Mouse (Mus musculus) c-Kit-positive CD71-positive TER-119-positive erythroid progenitor cells, embryonic 14.5 days (primary cell): ENCODE measurements around the gene Trem3.

ENCODE experiments used
- DNase-seq: peaks from one replicate; pipeline ENCODE4 v3.0.0-alpha.2; 2013; ENCODE audit warnings: low spot score

Trem3 gene

DNA sequence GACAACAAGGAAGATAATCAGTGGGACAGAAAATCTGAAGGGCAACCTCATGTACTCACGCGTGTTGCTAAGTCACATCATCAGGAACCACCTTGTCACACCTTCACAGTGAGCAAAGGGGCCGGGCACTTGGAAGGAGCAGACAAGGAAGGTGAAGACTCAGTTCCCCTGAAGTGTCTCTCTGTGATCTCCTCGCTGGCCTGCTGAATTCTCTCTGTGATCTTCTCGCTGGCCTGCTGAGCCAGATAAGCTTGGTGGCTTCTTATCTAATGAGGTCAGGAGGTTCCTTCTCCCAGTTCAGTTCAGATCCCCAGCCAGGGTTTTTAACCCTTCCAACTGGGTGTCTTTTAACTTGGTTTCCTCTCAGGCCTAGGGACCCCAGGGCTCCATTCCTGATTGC is 24.6 kb downstream of the Trem3 start:
- peak; percentile 92 for DNase-seq

DNA sequence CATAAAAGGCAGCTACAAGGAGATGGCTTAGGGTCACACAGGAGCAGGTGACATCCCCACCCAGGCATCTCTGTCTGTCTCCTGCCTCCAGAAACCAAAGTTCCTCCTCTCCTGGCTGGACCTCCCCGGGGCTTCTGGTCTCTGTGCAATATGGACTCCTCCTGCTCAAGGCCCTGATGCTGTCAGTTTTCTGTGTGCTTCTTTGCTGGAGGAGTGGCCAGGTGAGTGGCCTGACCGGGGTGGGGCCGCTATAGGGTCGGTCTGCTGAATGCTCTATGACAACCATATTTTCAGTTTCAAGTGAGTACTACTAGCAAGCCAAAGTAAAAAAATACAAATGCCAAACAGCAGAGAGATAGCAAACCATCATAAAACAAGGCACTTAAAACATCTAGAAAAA is 25.0 kb downstream of the Trem3 start:
- DNase-seq = no peak

DNA sequence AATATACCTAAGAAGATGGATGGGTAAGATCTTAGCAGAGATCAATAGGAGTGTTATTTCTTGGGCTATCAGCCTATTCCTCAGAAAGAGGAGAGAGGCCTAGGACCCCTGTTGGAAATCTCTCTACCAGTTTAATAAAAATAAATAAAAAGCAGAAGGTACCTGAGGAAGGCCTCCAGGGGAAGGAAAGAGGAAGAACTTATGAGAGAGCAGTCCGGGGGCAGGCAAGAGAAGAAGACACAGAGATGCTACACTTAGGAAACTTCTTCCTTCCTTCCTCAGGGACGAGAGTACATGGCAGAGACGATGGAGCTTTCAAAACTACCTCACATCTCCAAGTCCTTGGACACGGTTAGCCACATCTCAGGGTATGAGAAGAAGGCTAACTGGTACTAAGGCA is 26.5 kb downstream of the Trem3 start:
- no peak for DNase-seq

- DNase-seq = peak; percentile 87
Observed at GRCm38 (mm10) chr17:48274885-48275284, 27.3 kb downstream of the Trem3 start.

DNA sequence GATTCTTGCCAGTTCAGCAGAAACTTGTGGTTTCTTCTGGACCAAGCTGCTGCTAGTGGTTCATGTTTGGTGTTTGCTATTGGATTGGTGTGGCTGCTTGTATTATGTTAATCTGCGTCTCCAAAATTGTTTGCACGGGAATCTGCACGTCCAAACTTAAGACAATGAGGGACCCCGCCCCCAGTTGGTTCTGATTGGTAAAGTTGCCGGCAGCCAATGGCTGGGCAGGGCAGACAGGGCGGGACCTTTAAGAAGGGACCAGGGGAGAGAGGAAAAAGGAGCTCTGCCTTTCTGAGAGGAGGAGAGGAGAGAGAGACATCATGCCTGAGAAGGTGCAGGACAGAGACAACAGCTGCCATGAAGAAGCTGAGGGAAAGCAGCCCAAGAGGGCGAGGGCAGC is 28.2 kb downstream of the Trem3 start:
- DNase-seq = no peak

DNA sequence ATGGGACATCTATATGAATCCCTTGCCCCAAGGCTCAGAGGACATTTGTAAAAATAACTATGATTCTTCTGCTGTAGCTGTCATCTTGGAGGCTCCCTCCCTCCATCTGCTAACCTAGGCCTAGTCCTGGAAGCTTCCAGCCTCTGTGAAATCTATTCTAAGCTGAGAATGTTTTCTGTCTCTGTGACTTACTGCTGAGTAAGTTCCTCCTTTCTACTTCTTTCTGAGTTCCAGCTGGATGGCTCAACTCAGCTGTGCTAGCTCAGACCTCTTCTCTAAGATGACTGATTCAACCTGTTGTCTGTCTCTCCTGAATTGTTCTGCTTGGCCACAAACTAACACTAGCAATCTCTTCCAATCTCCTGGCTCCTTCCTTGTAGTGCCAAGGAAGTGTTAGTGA is 30.8 kb downstream of the Trem3 start:
- no peak for DNase-seq

- no peak for DNase-seq
Observed at GRCm38 (mm10) chr17:48279002-48279401, 31.4 kb downstream of the Trem3 start.

- DNase-seq = no peak
Observed at GRCm38 (mm10) chr17:48280943-48281738, 33.6 kb downstream of the Trem3 start.

DNA sequence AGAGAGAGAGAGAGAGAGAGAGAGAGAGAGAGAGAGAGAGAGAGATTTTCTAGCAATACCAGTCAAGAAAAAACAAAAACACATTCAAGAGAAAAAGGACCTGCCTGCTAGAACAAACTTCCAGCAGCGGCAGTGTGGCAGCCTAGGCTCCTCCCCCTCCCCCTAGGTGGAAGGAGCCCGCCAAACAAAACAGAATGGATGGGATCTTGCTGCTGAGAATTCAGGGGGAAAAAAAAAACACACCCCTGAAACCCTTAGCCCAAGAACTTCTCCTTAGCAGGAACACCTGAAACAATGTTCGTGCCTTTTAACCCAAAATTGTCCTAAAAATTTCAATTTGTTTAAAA is 34.1 kb downstream of the Trem3 start:
- DNase-seq = no peak

GRCm38 (mm10) chr17:48286765-48287164 is 39.2 kb downstream of the Trem3 start:
- no peak for DNase-seq

GRCm38 (mm10) chr17:48287276-48287675 is 39.7 kb downstream of the Trem3 start:
- DNase-seq = no peak

DNA sequence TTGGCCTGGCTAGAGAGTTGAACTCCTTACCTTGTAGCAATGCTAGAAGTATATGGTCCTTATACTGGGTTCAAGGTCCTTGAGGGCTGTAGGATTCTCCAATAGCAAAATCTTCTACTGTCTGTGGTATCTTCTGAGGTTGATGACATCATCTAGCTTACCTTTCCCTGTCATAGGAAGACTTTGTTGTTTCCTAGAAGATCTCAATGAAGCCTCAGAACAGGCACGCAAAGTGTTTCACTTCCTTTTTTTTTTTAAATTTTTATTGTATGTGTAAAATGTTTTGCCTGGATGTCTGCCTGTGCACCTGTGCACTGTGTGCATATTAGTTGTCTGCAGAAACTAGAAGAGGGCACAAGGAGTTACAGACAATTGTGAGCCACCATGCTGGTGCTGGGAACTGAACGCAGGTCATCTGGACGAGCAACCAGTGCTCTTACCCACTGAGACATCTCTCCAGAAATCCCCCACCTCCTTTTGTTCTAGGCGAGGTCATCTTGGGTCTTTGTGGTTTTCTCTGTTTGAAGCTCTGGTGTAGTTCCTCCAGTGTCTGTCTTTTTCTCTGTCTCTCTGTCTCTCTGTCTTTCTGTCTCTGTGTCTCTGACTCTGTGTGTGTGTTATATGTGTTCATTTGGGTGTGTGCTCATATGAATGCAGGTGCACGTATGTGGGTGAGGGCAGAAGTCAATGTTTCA is 46.1 kb downstream of the Trem3 start:
- DNase-seq = no peak

GRCm38 (mm10) chr17:48299203-48299602 is 51.6 kb downstream of the Trem3 start, which contains the start of gene Treml2:
Gene Treml2 (plus strand): TSS chr17:48299498.
- peak; percentile 76 for DNase-seq

GRCm38 (mm10) chr17:48299756-48300155 is 52.2 kb downstream of the Trem3 start:
- DNase-seq = no peak

GRCm38 (mm10) chr17:48300199-48300598 is 52.6 kb downstream of the Trem3 start:
- DNase-seq = peak; percentile 59

- no peak for DNase-seq
Observed at GRCm38 (mm10) chr17:48300861-48301260, 53.3 kb downstream of the Trem3 start.

- no peak for DNase-seq
Observed at GRCm38 (mm10) chr17:48301792-48302191, 54.2 kb downstream of the Trem3 start.
